Mouse (Mus musculus) heart, postnatal 0 days (tissue): Measurements from ENCODE around the gene Trim54.

ENCODE experiments used
- CTCF ChIP-seq: IDR thresholded peaks from 2 replicates; pipeline ENCODE4 v1.5.1; 2016; ENCODE audit warnings: antibody characterized with exemption, control low read depth, low read depth
- EP300 ChIP-seq: IDR thresholded peaks from 2 replicates; pipeline ENCODE4 v1.6.1; 2016; ENCODE audit warnings: antibody characterized with exemption, low read depth

DNA sequence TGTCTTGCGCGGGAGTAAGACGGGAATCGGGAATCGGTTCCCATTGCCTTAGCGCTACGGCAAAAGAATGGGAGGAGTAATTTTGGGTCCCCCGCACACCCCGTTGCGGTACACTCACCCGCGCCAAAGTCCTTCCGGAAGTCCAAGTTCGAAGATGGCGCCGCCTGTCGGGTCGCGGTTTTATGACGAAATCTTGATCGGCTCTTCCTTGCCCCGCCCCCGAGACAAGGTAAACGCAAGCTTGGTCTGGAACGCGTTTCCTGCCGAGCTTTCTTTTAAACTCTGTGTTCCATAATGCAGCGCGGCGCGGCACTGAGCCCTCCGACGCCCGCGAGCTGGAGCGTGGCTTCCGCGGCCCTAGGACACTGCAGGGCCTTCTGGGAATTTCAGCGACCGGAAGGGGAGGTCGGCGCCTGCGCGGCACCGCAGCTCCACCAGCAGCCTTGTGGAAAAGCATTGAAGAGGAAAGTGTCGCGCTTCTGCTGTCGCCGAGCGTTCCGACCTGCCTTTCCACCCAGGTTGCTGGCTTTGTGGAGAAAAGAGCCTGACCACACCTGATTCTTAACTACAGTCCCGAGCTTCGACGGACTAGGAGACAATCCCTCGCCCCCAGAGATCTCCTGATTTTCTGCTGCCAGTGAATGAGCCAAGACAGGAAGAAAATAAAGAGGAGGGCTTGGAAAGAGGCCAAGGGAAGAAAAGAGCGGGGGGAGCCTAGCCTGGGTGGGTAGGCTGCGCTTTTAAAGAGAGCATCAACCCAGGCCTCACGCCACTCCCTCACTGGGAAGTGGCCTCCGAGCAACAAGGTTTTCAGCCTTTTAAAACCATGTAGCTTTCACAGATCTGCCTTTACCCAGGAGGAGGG, 63.5 kb downstream of the Trim54 start, which contains the start of the genes Gm29609 and Gtf3c2:
- TF ChIP-seq CTCF (no peak; the same call in 1 of the 2 replicates), EP300 (no peak)
